Mouse (Mus musculus): Measurements from ENCODE around the gene Evl. TPM values are rescaled to one million over a fixed set of nuclear protein-coding genes. Genes with fewer than 3 reads are reported as not detected.

The Evl gene
- total and polyA plus RNA-seq, 2 experiments from 2014 or later: 178 to 231 TPM

DNA sequence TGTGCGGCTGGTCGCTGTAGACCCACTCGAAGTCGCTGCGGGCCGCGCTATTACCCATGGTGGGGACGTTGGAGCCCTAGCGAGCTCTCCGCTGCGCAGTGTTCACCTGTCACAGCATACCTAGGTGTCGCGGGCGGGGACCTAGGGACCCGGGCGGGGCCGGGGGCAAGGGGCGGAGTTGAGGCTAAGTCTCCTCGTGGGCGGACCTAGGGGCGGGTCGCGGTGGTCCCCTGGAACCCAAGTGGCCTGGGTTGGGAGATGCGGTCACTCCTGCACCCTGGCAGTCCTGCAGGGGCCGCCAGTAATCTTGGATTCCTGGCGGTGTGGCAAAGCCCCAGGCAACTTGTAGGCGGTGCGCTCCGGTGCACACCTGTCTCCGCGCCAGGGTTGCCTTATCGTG, 147.7 kb downstream of the Evl start, which contains the start of gene Degs2:
TSS of gene Degs2 (minus strand) at position 131 of the 400 bp plus-strand sequence.
- no peak for TF ChIP-seq CTCF (IDR thresholded peaks at IDR 0.05; ENCODE audit: low read depth)
- Histone ChIP-seq H3K9me3 (ENCODE audit: low read length) (no peaks in the 10 kb centered on the region), H3K4me3 (ENCODE audit: low read length) (peak within 1 kb of the TSS; percentile 30), H3K36me3 (ENCODE audit: insufficient read depth, low read length) (no peaks in the 10 kb centered on the region), H3K4me2 (ENCODE audit: low read depth, low read length) (peak within 1 kb of the TSS; percentile 52), H3K4me1 (ENCODE audit: insufficient read depth, low read length) (no peaks in the 10 kb centered on the region), H3K27ac (no peak within 1 kb of the TSS), H3K9ac (replicated peaks; ENCODE audit: low read length) (no peak within 1 kb of the TSS), H3K27me3 (ENCODE audit: insufficient read depth, low read length) (peaks cover 10% of the 10 kb centered on the region; the same call in 1 of the 2 replicates)
- DNase-seq (ENCODE audit: low spot score) (no peak), ATAC-seq (0 out of 2 replicates have a peak, but pooled peaks have one; percentile 4)
- WGBS: 1% methylated on average over 32 of the region's 32 CpGs

DNA sequence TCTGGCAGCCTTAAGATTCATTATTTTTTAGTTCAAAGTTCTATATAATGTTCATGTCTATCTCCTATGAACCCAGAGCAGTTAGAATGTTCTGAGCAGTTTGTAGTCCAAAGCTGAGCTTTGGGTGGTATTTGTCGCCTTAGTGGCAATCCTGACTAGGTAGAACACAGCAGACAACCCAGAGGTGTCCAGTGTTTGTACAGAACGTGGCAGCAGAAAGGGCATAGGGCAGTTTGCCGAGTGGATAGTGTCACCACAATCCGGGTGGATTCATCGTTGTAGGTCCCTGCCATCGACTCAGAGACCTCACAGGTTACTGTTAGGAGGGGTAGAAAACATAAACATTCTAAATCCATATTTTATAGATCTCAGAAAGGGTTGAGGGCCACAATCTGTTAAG, 151.0 kb downstream of the Evl start:
- ATAC-seq (no peak), DNase-seq (ENCODE audit: low spot score) (no peak)
- TF ChIP-seq CTCF (IDR thresholded peaks at IDR 0.05; ENCODE audit: low read depth): no peak
- 87% methylated on average over 6 of the region's 6 CpGs for WGBS
- H3K4me3 ChIP-seq (ENCODE audit: low read length): no peak overlapping the region
- no peaks in the 10 kb centered on the region for H3K9me3 ChIP-seq (ENCODE audit: low read length)
- no peaks in the 10 kb centered on the region for H3K36me3 ChIP-seq (ENCODE audit: insufficient read depth, low read length)
- H3K9ac ChIP-seq (replicated peaks; ENCODE audit: low read length): no peak overlapping the region
- H3K4me1 ChIP-seq (ENCODE audit: insufficient read depth, low read length): no peaks in the 10 kb centered on the region
- H3K4me2 ChIP-seq (ENCODE audit: low read depth, low read length): no peak overlapping the region
- peaks cover 7% of the 10 kb centered on the region; the same call in 1 of the 2 replicates for H3K27me3 ChIP-seq (ENCODE audit: insufficient read depth, low read length)
- H3K27ac ChIP-seq: no peak overlapping the region

DNA sequence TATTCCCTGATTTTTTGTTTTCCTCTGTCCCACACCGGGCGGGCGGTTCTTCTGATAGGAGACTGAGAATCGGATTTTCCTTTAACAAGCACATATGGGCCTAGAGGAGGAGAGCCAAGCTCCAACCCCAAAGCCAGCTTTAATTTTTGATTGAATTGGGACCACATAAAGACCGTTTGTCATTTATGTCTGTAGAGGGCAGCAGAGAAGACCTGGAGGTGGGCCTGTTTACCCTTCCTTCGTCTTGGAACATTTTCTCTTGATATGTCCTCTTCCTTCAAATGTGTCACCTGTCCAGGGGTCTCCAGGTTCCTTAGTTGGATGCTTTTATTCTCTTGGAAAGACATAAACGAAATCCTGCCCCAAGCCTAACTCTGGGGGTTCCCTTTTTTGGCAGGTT, 151.6 kb downstream of the Evl start:
- H3K4me2 ChIP-seq (ENCODE audit: low read depth, low read length): no peak overlapping the region
- no peak overlapping the region for H3K27ac ChIP-seq
- TF ChIP-seq CTCF (IDR thresholded peaks at IDR 0.05; ENCODE audit: low read depth): peak; percentile 52
- no peak overlapping the region for H3K9ac ChIP-seq (replicated peaks; ENCODE audit: low read length)
- peaks cover 7% of the 10 kb centered on the region; the same call in 1 of the 2 replicates for H3K27me3 ChIP-seq (ENCODE audit: insufficient read depth, low read length)
- DNase-seq (ENCODE audit: low spot score): peak; percentile 53
- no peak overlapping the region for H3K4me3 ChIP-seq (ENCODE audit: low read length)
- 43% methylated on average over 7 of the region's 7 CpGs for WGBS
- no peaks in the 10 kb centered on the region for H3K4me1 ChIP-seq (ENCODE audit: insufficient read depth, low read length)
- ATAC-seq: no peak
- no peaks in the 10 kb centered on the region for H3K36me3 ChIP-seq (ENCODE audit: insufficient read depth, low read length)
- no peaks in the 10 kb centered on the region for H3K9me3 ChIP-seq (ENCODE audit: low read length)

DNA sequence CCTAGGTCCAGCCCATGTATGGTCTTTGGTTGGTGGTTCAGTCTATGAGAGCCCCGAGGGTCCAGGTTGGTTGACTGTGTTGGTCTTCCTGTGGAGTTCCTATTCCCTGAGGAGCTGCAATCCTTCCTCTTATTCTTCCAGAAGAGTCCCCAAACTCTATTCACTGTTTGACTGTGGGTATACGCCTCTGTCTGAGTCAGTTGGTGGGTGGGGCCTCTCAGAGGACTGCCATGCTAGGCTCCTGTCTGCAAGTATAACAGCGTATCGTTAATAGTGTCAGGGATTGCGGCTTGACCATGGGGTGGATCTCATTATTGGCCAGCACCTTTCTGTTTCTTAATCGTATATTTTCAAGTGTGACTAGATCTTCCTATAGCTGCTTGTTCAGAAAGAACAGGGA, 154.9 kb downstream of the Evl start:
- TF ChIP-seq CTCF (IDR thresholded peaks at IDR 0.05; ENCODE audit: low read depth): no peak
- WGBS: 89% methylated on average over 6 of the region's 6 CpGs
- Histone ChIP-seq H3K27ac (no peak overlapping the region), H3K36me3 (ENCODE audit: insufficient read depth, low read length) (no peaks in the 10 kb centered on the region), H3K4me2 (ENCODE audit: low read depth, low read length) (no peak overlapping the region), H3K4me3 (ENCODE audit: low read length) (no peak overlapping the region), H3K4me1 (ENCODE audit: insufficient read depth, low read length) (no peaks in the 10 kb centered on the region), H3K27me3 (ENCODE audit: insufficient read depth, low read length) (no peaks in the 10 kb centered on the region), H3K9ac (replicated peaks; ENCODE audit: low read length) (no peak overlapping the region), H3K9me3 (ENCODE audit: low read length) (no peaks in the 10 kb centered on the region)
- DNase-seq (ENCODE audit: low spot score): no peak
- ATAC-seq: no peak

DNA sequence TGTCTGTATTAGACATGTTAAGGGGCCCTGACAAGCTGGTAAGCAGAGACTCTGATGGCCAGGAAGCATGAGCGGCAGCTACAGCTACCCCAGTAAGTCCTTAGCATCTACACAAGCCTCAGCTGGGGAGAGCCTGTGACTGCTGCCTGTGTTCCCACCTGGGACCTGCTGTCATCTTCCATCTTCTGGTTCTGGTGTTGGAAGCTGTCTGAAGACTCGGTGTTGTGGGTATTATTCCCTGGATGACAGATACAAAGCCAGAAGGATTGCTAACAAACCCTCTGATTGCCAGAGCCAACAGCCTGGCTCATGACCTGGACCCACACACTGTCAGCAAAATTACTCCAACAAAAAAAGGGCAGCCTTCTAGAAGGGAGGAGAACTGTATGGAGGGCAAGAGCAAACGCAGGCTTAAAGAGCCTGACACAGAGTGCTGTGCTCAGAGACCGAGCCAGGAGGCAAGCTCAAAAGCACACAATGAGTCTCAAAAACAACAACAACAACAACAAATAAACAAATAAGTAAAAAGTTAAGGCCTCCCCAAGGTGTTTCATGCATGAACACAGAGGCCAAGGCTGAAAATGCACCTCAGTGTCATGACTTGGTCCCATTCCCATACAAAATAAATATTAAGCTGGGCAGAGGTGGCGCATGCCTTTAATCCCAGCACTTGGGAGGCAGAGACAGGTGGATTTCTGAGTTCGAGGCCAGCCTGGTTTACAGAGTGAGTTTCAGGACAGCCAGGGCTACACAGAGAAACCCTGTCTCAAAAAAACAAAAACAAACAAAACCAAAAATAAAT, 155.6 kb downstream of the Evl start:
- no peak for ATAC-seq
- no peaks in the 10 kb centered on the region for H3K36me3 ChIP-seq (ENCODE audit: insufficient read depth, low read length)
- H3K9ac ChIP-seq (replicated peaks; ENCODE audit: low read length): no peak overlapping the region
- no peaks in the 10 kb centered on the region for H3K27me3 ChIP-seq (ENCODE audit: insufficient read depth, low read length)
- TF ChIP-seq CTCF (IDR thresholded peaks at IDR 0.05; ENCODE audit: low read depth): no peak
- no peak for DNase-seq (ENCODE audit: low spot score)
- H3K4me2 ChIP-seq (ENCODE audit: low read depth, low read length): no peak overlapping the region
- 77% methylated on average over 6 of the region's 6 CpGs for WGBS
- H3K4me3 ChIP-seq (ENCODE audit: low read length): no peak overlapping the region
- H3K27ac ChIP-seq: no peak overlapping the region
- no peaks in the 10 kb centered on the region for H3K9me3 ChIP-seq (ENCODE audit: low read length)
- no peaks in the 10 kb centered on the region for H3K4me1 ChIP-seq (ENCODE audit: insufficient read depth, low read length)

DNA sequence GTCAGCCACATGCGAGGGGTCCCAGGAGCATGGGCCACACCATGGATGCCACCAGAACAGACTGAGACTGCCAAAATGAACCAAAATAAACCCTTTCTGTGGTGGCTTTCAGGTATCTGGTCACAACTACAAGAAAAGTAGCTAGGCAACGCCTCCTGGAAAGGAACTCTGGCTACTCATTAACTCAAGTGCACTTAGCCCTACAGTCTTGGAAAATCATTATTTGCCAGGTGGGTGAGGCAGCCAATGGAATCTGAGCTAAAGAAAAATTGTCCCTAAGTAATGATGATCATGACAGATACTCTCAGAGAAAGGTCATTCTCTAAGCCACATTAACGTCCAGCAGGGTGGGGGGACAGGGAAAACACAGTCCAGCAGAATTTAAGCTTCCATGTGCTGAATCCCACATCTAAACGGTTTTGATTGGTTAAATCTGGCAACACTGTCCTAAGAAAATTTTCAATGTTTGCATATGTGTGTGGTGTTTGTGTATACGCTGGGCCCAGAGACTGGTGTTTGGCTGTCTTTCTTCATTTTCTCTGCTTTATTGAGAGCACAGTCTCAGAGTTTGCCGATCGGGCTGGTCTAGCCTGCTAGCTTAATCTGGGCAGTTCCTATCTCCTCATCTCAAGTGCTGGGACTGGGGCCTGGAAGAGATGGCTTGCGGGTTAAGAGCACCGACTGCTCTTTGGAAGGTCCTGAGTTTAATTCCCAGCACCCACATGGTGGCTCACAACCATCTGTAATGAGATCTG, 156.5 kb downstream of the Evl start:
- H3K4me3 ChIP-seq (ENCODE audit: low read length): no peak overlapping the region
- H3K9me3 ChIP-seq (ENCODE audit: low read length): no peaks in the 10 kb centered on the region
- no peaks in the 10 kb centered on the region for H3K4me1 ChIP-seq (ENCODE audit: insufficient read depth, low read length)
- no peak overlapping the region for H3K27ac ChIP-seq
- no peak for DNase-seq (ENCODE audit: low spot score)
- no peak for TF ChIP-seq CTCF (IDR thresholded peaks at IDR 0.05; ENCODE audit: low read depth)
- H3K4me2 ChIP-seq (ENCODE audit: low read depth, low read length): no peak overlapping the region
- ATAC-seq: no peak
- no peaks in the 10 kb centered on the region for H3K36me3 ChIP-seq (ENCODE audit: insufficient read depth, low read length)
- WGBS: 84% methylated on average over 9 of the region's 9 CpGs
- no peak overlapping the region for H3K9ac ChIP-seq (replicated peaks; ENCODE audit: low read length)
- no peaks in the 10 kb centered on the region for H3K27me3 ChIP-seq (ENCODE audit: insufficient read depth, low read length)

Data from hindbrain, postnatal 0 days (tissue).